Mouse (Mus musculus): ENCODE data around the gene Prpf8. TPM values are rescaled to one million over a fixed set of nuclear protein-coding genes. Genes with fewer than 3 reads are reported as not detected.

Prpf8 gene
- polyA plus RNA-seq, 1 experiment = 104 TPM

GRCm38 (mm10) chr11:75538184-75538969 lies 51.8 kb downstream of the Prpf8 start:
- H3K36me3 ChIP-seq (ENCODE audit: control insufficient read depth, insufficient read depth) = no peaks in the 10 kb centered on the region
- TF ChIP-seq MAX (IDR thresholded peaks at IDR 0.05) (no peak), USF1 (IDR thresholded peaks at IDR 0.05; ENCODE audit: low read depth) (no peak), CTCF (IDR thresholded peaks at IDR 0.05; ENCODE audit: control insufficient read depth, insufficient read depth, insufficient read length) (no peak), MYOD1 (IDR thresholded peaks at IDR 0.05; ENCODE audit: control insufficient read depth, insufficient read length, low read depth) (no peak), MYOG (IDR thresholded peaks at IDR 0.05; ENCODE audit: control insufficient read depth, extremely low read depth, insufficient read length) (no peak), CEBPB (IDR thresholded peaks at IDR 0.05; ENCODE audit: low read depth) (no peak), FOSL1 (IDR thresholded peaks at IDR 0.05; ENCODE audit: insufficient read depth, low read length, poor library complexity, severe bottlenecking) (no peak)
- H3K27me3 ChIP-seq (ENCODE audit: control insufficient read depth, insufficient read depth, insufficient read length) = no peaks in the 10 kb centered on the region
- no peaks in the 10 kb centered on the region for H3K79me2 ChIP-seq (ENCODE audit: control insufficient read depth, insufficient read depth)
- H3ac ChIP-seq (ENCODE audit: control insufficient read depth, insufficient read length, low read depth) = no peak overlapping the region
- no peaks in the 10 kb centered on the region for H3K79me3 ChIP-seq (ENCODE audit: low read depth)
- H3K4me3 ChIP-seq (ENCODE audit: insufficient read depth, poor library complexity, severe bottlenecking) = no peak overlapping the region

- Histone ChIP-seq H3K79me3 (ENCODE audit: low read depth) (no peaks in the 10 kb centered on the region), H3ac (ENCODE audit: control insufficient read depth, insufficient read length, low read depth) (no peak overlapping the region), H3K4me3 (ENCODE audit: insufficient read depth, poor library complexity, severe bottlenecking) (no peak overlapping the region), H3K36me3 (ENCODE audit: control insufficient read depth, insufficient read depth) (no peaks in the 10 kb centered on the region), H3K79me2 (ENCODE audit: control insufficient read depth, insufficient read depth) (no peaks in the 10 kb centered on the region), H3K27me3 (ENCODE audit: control insufficient read depth, insufficient read depth, insufficient read length) (no peaks in the 10 kb centered on the region)
- TF ChIP-seq CTCF (IDR thresholded peaks at IDR 0.05; ENCODE audit: control insufficient read depth, insufficient read depth, insufficient read length) = no peak
- TF ChIP-seq MYOG (IDR thresholded peaks at IDR 0.05; ENCODE audit: control insufficient read depth, extremely low read depth, insufficient read length) = no peak
- no peak for TF ChIP-seq MAX (IDR thresholded peaks at IDR 0.05)
- TF ChIP-seq FOSL1 (IDR thresholded peaks at IDR 0.05; ENCODE audit: insufficient read depth, low read length, poor library complexity, severe bottlenecking) = no peak
- TF ChIP-seq MYOD1 (IDR thresholded peaks at IDR 0.05; ENCODE audit: control insufficient read depth, insufficient read length, low read depth) = no peak
These were observed 52.3 kb downstream of the Prpf8 start for GRCm38 (mm10) chr11:75538970-75539299.

DNA sequence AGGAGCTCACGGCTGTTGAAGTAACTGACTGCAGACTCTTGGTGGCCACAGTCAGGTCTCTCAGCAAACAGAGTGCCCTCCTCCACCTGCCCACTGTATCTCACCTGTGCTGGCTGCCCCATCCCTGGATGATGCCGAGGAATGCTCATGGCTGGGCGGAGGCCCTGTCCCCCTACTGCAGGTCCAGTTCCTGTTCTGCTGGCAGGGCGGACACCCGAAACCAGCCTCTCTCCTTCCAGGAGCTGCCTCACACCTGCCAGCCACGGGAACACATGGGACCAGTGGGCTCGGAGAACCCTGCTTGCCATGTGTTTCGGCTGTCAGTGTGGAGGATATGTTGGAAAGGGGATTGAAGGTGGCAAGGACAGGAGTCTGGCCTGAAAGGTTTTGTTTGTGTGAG lies 53.6 kb downstream of the Prpf8 start:
- H3K4me3 ChIP-seq (ENCODE audit: insufficient read depth, poor library complexity, severe bottlenecking) = no peak overlapping the region
- H3K79me2 ChIP-seq (ENCODE audit: control insufficient read depth, insufficient read depth) = no peaks in the 10 kb centered on the region
- no peak overlapping the region for H3ac ChIP-seq (ENCODE audit: control insufficient read depth, insufficient read length, low read depth)
- TF ChIP-seq MAX (IDR thresholded peaks at IDR 0.05) (no peak), MYOD1 (IDR thresholded peaks at IDR 0.05; ENCODE audit: control insufficient read depth, insufficient read length, low read depth) (no peak), MYOG (IDR thresholded peaks at IDR 0.05; ENCODE audit: control insufficient read depth, extremely low read depth, insufficient read length) (no peak), USF1 (IDR thresholded peaks at IDR 0.05; ENCODE audit: low read depth) (no peak), CTCF (IDR thresholded peaks at IDR 0.05; ENCODE audit: control insufficient read depth, insufficient read depth, insufficient read length) (no peak), CEBPB (IDR thresholded peaks at IDR 0.05; ENCODE audit: low read depth) (no peak), FOSL1 (IDR thresholded peaks at IDR 0.05; ENCODE audit: insufficient read depth, low read length, poor library complexity, severe bottlenecking) (no peak)
- H3K79me3 ChIP-seq (ENCODE audit: low read depth) = no peaks in the 10 kb centered on the region
- no peaks in the 10 kb centered on the region for H3K36me3 ChIP-seq (ENCODE audit: control insufficient read depth, insufficient read depth)
- no peaks in the 10 kb centered on the region for H3K27me3 ChIP-seq (ENCODE audit: control insufficient read depth, insufficient read depth, insufficient read length)

DNA sequence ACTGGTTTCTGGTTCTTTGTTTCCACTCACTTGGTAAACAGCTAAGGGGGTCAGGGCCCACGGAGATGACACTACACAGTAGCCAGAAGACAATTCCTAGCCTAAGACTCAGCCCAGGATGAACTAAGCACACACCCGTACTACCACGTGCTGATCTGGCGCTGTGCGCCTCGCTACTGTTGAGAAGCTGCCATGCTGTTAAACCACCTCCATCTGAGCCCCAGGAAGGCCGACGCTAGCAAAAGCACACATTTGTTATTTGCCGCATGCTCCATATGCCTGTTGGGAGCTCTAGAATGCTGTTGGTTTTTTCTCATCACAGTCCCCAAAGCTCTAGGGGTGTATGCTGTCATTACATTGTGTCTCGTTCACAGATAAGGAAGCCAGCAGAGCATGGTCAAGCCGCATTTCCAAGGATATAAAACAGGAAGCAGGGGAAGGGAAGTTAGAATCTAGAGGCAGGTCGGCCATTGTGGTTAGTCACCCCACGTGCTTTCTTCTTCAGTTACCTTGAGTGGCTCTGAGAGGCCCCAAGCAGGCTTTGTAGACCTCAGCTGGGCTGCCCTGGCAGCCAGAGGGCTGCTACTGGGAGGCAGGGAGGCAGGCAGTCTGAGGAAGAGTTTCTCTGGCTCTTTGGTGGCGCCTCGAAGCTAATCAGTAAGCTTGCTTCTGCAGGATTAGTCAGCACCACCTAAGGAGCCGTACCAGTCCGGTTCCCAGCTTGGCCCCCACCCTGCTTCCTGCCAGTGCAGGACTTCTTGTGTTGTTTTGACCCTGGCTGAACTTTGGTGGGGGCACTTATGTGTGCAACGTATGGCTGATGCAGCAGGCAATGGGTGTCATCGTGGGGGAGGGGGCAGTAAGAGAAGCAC lies 54.3 kb downstream of the Prpf8 start:
- Histone ChIP-seq H3K79me2 (ENCODE audit: control insufficient read depth, insufficient read depth) (no peaks in the 10 kb centered on the region), H3K27me3 (ENCODE audit: control insufficient read depth, insufficient read depth, insufficient read length) (no peaks in the 10 kb centered on the region), H3K36me3 (ENCODE audit: control insufficient read depth, insufficient read depth) (no peaks in the 10 kb centered on the region), H3K4me3 (ENCODE audit: insufficient read depth, poor library complexity, severe bottlenecking) (no peak overlapping the region), H3ac (ENCODE audit: control insufficient read depth, insufficient read length, low read depth) (no peak overlapping the region), H3K79me3 (ENCODE audit: low read depth) (no peaks in the 10 kb centered on the region)
- TF ChIP-seq MYOD1 (IDR thresholded peaks at IDR 0.05; ENCODE audit: control insufficient read depth, insufficient read length, low read depth) (no peak), USF1 (IDR thresholded peaks at IDR 0.05; ENCODE audit: low read depth) (no peak), FOSL1 (IDR thresholded peaks at IDR 0.05; ENCODE audit: insufficient read depth, low read length, poor library complexity, severe bottlenecking) (no peak), MYOG (IDR thresholded peaks at IDR 0.05; ENCODE audit: control insufficient read depth, extremely low read depth, insufficient read length) (no peak), MAX (IDR thresholded peaks at IDR 0.05) (no peak), CTCF (IDR thresholded peaks at IDR 0.05; ENCODE audit: control insufficient read depth, insufficient read depth, insufficient read length) (no peak), CEBPB (IDR thresholded peaks at IDR 0.05; ENCODE audit: low read depth) (no peak)

- Histone ChIP-seq H3K79me3 (ENCODE audit: low read depth) (no peaks in the 10 kb centered on the region), H3K27me3 (ENCODE audit: control insufficient read depth, insufficient read depth, insufficient read length) (no peaks in the 10 kb centered on the region), H3K4me3 (ENCODE audit: insufficient read depth, poor library complexity, severe bottlenecking) (no peak overlapping the region), H3K79me2 (ENCODE audit: control insufficient read depth, insufficient read depth) (no peaks in the 10 kb centered on the region), H3ac (ENCODE audit: control insufficient read depth, insufficient read length, low read depth) (no peak overlapping the region), H3K36me3 (ENCODE audit: control insufficient read depth, insufficient read depth) (no peaks in the 10 kb centered on the region)
- no peak for TF ChIP-seq MYOG (IDR thresholded peaks at IDR 0.05; ENCODE audit: control insufficient read depth, extremely low read depth, insufficient read length)
- TF ChIP-seq USF1 (IDR thresholded peaks at IDR 0.05; ENCODE audit: low read depth) = no peak
- no peak for TF ChIP-seq CEBPB (IDR thresholded peaks at IDR 0.05; ENCODE audit: low read depth)
- TF ChIP-seq MYOD1 (IDR thresholded peaks at IDR 0.05; ENCODE audit: control insufficient read depth, insufficient read length, low read depth) = no peak
- no peak for TF ChIP-seq MAX (IDR thresholded peaks at IDR 0.05)
These were observed 58.1 kb downstream of the Prpf8 start for GRCm38 (mm10) chr11:75544713-75545112.

Measured in C2C12 (cell line).